Mouse (Mus musculus) kidney, adult 2 months (tissue): ENCODE measurements around the gene Pip4k2b.

Source experiments
- CTCF ChIP-seq: fragments of 200-500 bp; conservative IDR thresholded peaks from 2 replicates; pipeline ENCODE4 v1.5.1; 2011; ENCODE audit warnings: low read depth, mild to moderate bottlenecking, control low read depth, low read length, moderate library complexity, mixed read lengths; ENCODE audit not compliant: insufficient read depth, insufficient read length
- POLR2A ChIP-seq: fragments of 200-500 bp; IDR thresholded peaks from one replicate; pipeline ENCODE4 v1.6.1; 2011; ENCODE audit warnings: low read depth, low read length, control low read depth

DNA sequence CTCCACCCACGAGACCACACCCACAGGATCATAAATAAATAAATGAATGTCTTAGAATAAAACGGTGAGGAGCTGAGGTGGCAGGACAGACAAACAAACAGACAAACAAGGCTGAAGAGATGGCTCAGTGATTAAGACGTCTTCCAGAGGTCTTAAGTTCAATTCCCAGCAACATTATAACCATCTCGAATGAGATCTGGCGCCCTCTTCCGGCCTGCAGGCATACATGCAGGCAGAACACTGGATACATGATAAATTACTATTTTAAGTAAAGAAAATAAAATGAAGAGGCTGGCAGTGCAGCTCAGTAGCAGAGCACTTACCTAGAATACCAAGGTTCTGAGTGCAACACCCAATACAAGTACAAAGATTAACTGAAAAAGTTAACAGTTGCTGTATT, 5.8 kb downstream of the Pip4k2b start:
- TF ChIP-seq CTCF (peak; percentile 48), POLR2A (no peak)
